Mouse (Mus musculus): Measurements from ENCODE around the gene Kif26a.

DNA sequence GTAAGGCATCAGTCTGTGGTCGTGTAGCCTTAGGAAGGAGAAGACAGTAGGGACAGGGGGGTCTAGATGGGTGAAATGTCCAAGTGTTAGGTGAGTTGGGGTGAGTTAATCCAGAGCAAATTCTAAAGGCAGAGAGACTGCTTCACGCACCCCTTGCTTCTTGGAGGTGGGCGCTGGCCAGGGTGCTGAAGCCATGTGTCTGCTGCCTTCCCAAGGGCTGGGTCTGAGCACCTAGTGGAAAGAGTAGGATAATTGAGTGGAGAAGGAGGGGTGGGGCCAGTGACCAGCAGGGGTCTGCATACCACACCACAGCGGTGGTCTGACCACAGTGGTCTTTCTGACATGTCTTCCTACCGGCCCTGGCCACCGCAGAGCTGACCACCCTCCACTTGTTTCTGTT is 4.7 kb upstream of the Kif26a start:
- TF ChIP-seq CTCF (IDR thresholded peaks at IDR 0.05; ENCODE audit: control insufficient read depth, insufficient read depth, low read length): no peak
- no peak for TF ChIP-seq POLR2A (IDR thresholded peaks at IDR 0.05; ENCODE audit: borderline replicate concordance, control insufficient read depth, low read depth, low read length)

Data from bone marrow, adult 2 months (tissue).